10 mouse cellular contexts compared by ENCODE assay signal in genomic region chr1:136788979-136789513, GRCm38 (mm10).
A peak's percentile ranks its signal among the peaks of the same experiment; 100 is the strongest.
DNase-seq lines count a peak whose midpoint lies in the region; ATAC-seq lines count a peak whose summit lies in the region.
"Had no signal": no experiment of that assay in that cellular context is flagged by ENCODE, and none has a peak within 500 bp of the region (broad histone marks: within the 10 kb centered on the region; RNA-seq: fewer than 3 reads in every experiment).

No protein-coding gene starts in this region.

- H3K9ac ChIP-seq in hindbrain, embryonic 15.5 days = no peak overlapping the region
- H3K9ac ChIP-seq in hindbrain, embryonic 12.5 days = no peak overlapping the region
- H3K9ac ChIP-seq in midbrain, embryonic 13.5 days (replicated peaks) = no peak overlapping the region
- H3K9ac ChIP-seq in stomach, embryonic 15.5 days = no peak overlapping the region
- H3K9ac ChIP-seq: lung, embryonic 15.5 days had no signal

- H3K9me3 ChIP-seq in hindbrain, embryonic 15.5 days = no peaks in the 10 kb centered on the region
- no peaks in the 10 kb centered on the region for H3K9me3 ChIP-seq in hindbrain, embryonic 12.5 days (replicated peaks)
- no peaks in the 10 kb centered on the region for H3K9me3 ChIP-seq in midbrain, embryonic 13.5 days
- H3K9me3 ChIP-seq in midbrain, embryonic 10.5 days (replicated peaks) = no peaks in the 10 kb centered on the region
- H3K9me3 ChIP-seq in stomach, embryonic 15.5 days = no peaks in the 10 kb centered on the region
- H3K9me3 ChIP-seq: lung, embryonic 15.5 days had no signal

- no peaks in the 10 kb centered on the region for H3K36me3 ChIP-seq in hindbrain, embryonic 15.5 days
- no peaks in the 10 kb centered on the region for H3K36me3 ChIP-seq in hindbrain, embryonic 12.5 days
- no peaks in the 10 kb centered on the region for H3K36me3 ChIP-seq in midbrain, embryonic 13.5 days
- H3K36me3 ChIP-seq in midbrain, embryonic 10.5 days = no peaks in the 10 kb centered on the region
- no peaks in the 10 kb centered on the region for H3K36me3 ChIP-seq in stomach, embryonic 15.5 days
- H3K36me3 ChIP-seq: lung, embryonic 15.5 days had no signal

- peak; percentile 11 to 28 for DNase-seq in cerebellum, postnatal 25 days
- no peak for DNase-seq in midbrain, embryonic 10.5 days (ENCODE audit: low spot score)
- no peak for DNase-seq in frontal cortex, postnatal 25 days (ENCODE audit: low spot score in 2 of 2)
- DNase-seq: thymus, adult 2 months had no signal

- no peak overlapping the region for H3K4me3 ChIP-seq in hindbrain, embryonic 15.5 days
- no peak overlapping the region for H3K4me3 ChIP-seq in hindbrain, embryonic 12.5 days
- H3K4me3 ChIP-seq in midbrain, embryonic 13.5 days (replicated peaks) = no peak overlapping the region
- H3K4me3 ChIP-seq in midbrain, embryonic 10.5 days = no peak overlapping the region
- no peak overlapping the region for H3K4me3 ChIP-seq in stomach, embryonic 15.5 days (replicated peaks)
- H3K4me3 ChIP-seq: lung, embryonic 15.5 days had no signal

- no peaks in the 10 kb centered on the region for H3K4me1 ChIP-seq in hindbrain, embryonic 15.5 days (replicated peaks)
- H3K4me1 ChIP-seq in hindbrain, embryonic 12.5 days = no peaks in the 10 kb centered on the region
- no peaks in the 10 kb centered on the region for H3K4me1 ChIP-seq in midbrain, embryonic 13.5 days (replicated peaks)
- no peaks in the 10 kb centered on the region for H3K4me1 ChIP-seq in midbrain, embryonic 10.5 days
- H3K4me1 ChIP-seq in stomach, embryonic 15.5 days = no peaks in the 10 kb centered on the region
- H3K4me1 ChIP-seq: lung, embryonic 15.5 days had no signal

- 53% methylated on average over 30 of the region's 30 CpGs for WGBS in hindbrain, embryonic 15.5 days
- 59% methylated on average over 30 of the region's 30 CpGs for WGBS in hindbrain, embryonic 12.5 days
- WGBS in midbrain, embryonic 13.5 days = 53% methylated on average over 30 of the region's 30 CpGs
- 65% methylated on average over 30 of the region's 30 CpGs for WGBS in midbrain, embryonic 10.5 days
- 71% methylated on average over 30 of the region's 30 CpGs for WGBS in stomach, embryonic 15.5 days

- H3K4me2 ChIP-seq in hindbrain, embryonic 15.5 days = peak overlapping the region; percentile 31
- no peak overlapping the region for H3K4me2 ChIP-seq in hindbrain, embryonic 12.5 days (replicated peaks)
- H3K4me2 ChIP-seq in midbrain, embryonic 13.5 days (replicated peaks) = peak overlapping the region; percentile 21; the same call in 1 of the 2 replicates
- H3K4me2 ChIP-seq in stomach, embryonic 15.5 days = peak overlapping the region; percentile 25; the same call in 1 of the 2 replicates
- H3K4me2 ChIP-seq: lung, embryonic 15.5 days had no signal

- H3K27me3 ChIP-seq in hindbrain, embryonic 15.5 days = 0 out of 2 replicates have a peak, but pooled peaks cover 3% of the 10 kb centered on the region
- peaks cover 3% of the 10 kb centered on the region; the same call in 1 of the 2 replicates for H3K27me3 ChIP-seq in hindbrain, embryonic 12.5 days
- no peaks in the 10 kb centered on the region for H3K27me3 ChIP-seq in midbrain, embryonic 13.5 days
- 0 out of 2 replicates have a peak, but pooled peaks cover 7% of the 10 kb centered on the region for H3K27me3 ChIP-seq in midbrain, embryonic 10.5 days (ENCODE audit: low read depth, poor library complexity, severe bottlenecking)
- no peaks in the 10 kb centered on the region for H3K27me3 ChIP-seq in stomach, embryonic 15.5 days (replicated peaks)
- H3K27me3 ChIP-seq: lung, embryonic 15.5 days had no signal

- no peak overlapping the region for H3K27ac ChIP-seq in hindbrain, embryonic 15.5 days (replicated peaks)
- H3K27ac ChIP-seq in hindbrain, embryonic 12.5 days = no peak overlapping the region
- no peak overlapping the region for H3K27ac ChIP-seq in midbrain, embryonic 13.5 days
- no peak overlapping the region for H3K27ac ChIP-seq in midbrain, embryonic 10.5 days (replicated peaks)
- no peak overlapping the region for H3K27ac ChIP-seq in stomach, embryonic 15.5 days
- H3K27ac ChIP-seq: lung, embryonic 15.5 days had no signal

- no peak for ATAC-seq in cerebellum, adult (ENCODE audit: insufficient number of reproducible peaks, low FRiP score, low TSS enrichment)
- ATAC-seq in hindbrain, embryonic 15.5 days (ENCODE audit: low FRiP score, low read depth) = no peak
- ATAC-seq in hindbrain, embryonic 12.5 days (ENCODE audit: low FRiP score) = no peak
- no peak for ATAC-seq in midbrain, embryonic 13.5 days
- ATAC-seq in stomach, embryonic 15.5 days (ENCODE audit: insufficient read depth, low FRiP score, low read depth) = no peak

Comparison
In these comparisons a context has a peak if more than half of its experiments do, and no peak if none do; other contexts are left out.
1. DNase-seq: peak in cerebellum, postnatal 25 days (2 of 2); none in midbrain, embryonic 10.5 days (single experiment) and frontal cortex, postnatal 25 days (0 of 2).